Mouse (Mus musculus): Measurements from ENCODE around the gene Ndufb7.

DNA sequence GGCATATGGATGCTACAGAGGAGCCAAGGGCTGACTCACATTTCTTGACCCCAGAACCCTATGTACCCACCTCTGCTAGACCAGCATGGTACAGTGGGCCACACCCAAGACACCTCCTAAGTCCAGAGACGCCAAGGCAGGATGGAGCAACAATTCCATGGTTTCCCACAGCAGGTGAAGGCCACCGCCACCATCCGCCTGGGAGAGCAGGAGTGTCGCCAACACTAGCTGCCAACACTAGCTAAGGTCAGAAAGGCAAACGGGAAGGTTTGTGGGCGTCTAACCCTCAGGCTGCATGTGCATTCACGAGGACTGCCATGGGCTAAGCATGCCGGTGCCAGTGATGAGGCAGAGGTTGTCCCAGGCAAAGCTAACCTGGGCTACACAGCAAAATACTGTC is 15.8 kb downstream of the Ndufb7 start:
- TF ChIP-seq CTCF (IDR thresholded peaks at IDR 0.05; ENCODE audit: low read depth) (no peak), EP300 (IDR thresholded peaks at IDR 0.05; ENCODE audit: low read depth) (no peak)
